Mouse (Mus musculus) T-helper 1 cell (primary cell): ENCODE measurements at regions not wholly inside any gene's neighbourhood (a gene's known extent, or its start where the extent isn't known, plus 50 kb on each side); places are given as distances from the start of the nearest gene placed in this dataset.

Experiments
- in situ Hi-C: fragments of 300-600 bp; cut with MboI, MseI; formaldehyde crosslinking; loops from one replicate; pipeline ENCODE4 v1.15.1; 2025; ENCODE audit warnings: high pct_unique_total_duplicates

DNA sequence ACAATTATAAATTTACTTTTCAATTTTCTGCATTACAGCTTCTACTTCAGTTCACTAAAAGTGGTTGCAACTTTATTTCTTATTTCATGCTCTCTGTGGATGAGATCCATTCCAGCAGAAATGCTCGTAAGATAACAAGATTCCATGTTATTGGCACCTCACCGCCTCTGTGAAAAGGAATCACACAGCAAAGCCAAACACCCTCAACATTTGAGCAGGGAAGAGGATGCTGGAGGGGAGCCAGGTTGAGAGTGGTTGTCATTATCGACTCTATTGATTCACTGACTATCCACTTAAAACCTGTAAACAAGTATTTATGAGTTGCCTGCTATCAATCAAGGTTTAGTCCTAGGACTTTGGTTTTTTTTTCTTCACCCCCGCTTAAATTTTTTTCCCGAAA is 261.1 kb upstream of the Ccdc54 start:
- in situ Hi-C loops, result no loop called here

DNA sequence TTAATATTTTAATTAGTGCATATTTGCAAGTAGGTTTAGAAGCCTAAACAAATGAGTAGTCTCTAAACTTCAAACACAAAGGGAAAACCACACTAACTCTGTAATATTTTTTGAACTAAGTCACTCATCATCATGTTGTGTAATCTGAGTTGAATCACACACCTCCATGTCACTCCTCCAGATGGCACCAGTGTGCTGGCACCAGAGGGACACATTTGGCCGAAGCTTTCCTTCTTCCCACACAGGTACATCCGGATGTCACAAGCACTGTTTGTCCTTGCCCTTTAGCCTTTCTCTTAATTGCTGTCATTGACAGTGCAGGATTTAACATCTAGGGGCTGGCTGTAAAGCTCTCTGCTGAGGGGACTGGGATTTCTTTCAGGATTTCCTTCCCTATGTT is 256.7 kb upstream of the Ccdc54 start:
- in situ Hi-C loops, result loop anchor here (5.0 to 25.0 kb wide), 2 partner anchors 440 to 1395 kb away; no protein-coding TSS in a partner anchor

DNA sequence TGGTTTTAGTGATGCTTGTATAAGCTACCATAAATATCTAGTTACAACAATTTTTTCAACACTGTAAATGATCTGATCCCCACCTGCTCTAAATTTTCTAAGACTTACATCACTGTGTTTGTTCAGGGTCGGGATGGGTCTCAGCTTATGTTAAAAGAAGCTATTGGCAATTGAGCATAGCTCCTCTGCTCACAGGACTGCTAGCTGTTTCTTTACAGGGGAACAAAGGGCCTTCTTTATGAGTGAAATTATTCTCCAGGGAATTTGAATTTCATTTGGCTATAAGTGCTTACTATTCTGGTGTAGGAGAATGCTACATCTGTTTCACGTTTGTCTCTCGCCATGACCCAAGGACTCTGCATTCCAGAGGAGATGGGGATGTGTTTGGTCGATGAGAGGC is 255.6 kb upstream of the Ccdc54 start:
- in situ Hi-C loops, result loop anchor here (5.0 to 25.0 kb wide), 2 partner anchors 441 to 1396 kb away; no protein-coding TSS in a partner anchor

DNA sequence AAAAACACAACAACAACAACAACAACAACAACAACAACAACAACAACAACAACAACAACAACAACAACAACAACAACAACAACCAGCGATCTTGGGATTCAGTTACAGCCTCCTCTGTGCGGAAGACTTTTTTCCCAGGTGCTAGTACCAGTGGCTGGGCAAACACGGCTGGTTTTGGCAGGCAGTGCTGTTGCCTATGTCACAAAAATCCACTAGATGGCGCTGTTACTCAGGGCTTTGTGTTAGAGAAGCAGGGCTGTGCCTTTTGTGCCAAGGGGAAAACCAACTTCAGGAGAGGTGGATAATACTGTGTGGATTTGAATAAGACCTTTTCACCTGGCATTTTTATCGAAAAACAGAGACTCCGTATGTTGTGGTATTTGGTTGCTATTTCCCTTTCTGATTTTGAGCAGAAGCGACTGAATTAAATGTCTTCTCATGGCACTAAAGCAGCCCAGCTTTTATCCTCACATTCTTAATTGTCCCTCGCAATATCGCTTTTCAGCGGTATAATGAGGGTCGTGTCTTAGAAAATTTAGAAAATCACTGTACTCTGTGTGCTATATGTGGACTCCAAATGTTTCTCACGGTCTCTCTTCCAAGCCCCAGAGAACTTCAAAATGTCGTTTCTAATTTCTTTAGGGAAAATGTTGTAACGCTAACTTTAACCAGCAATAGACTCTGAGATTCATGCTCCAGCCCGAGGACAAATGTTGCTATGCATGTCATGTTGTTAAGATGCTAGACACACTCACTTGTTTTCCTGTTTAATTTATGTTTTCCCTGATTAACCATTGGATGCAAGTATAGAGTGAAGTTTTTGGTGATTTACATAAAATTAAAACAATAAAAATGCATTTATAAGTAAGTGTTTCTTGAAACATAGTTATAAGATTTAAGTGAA is 251.0 kb upstream of the Ccdc54 start:
- in situ Hi-C loops, result loop anchor here (25.0 kb wide), 1 partner anchor 445 kb away; no protein-coding TSS in a partner anchor

GRCm38 (mm10) chr16:50841205-50841604 is 250.3 kb upstream of the Ccdc54 start:
- in situ Hi-C loops, result loop anchor here (25.0 kb wide), 1 partner anchor 446 kb away; no protein-coding TSS in a partner anchor

- in situ Hi-C loops, result loop anchor here (25.0 kb wide), 1 partner anchor 448 kb away; no protein-coding TSS in a partner anchor
Observed at GRCm38 (mm10) chr16:50839665-50840064, 248.7 kb upstream of the Ccdc54 start.

DNA sequence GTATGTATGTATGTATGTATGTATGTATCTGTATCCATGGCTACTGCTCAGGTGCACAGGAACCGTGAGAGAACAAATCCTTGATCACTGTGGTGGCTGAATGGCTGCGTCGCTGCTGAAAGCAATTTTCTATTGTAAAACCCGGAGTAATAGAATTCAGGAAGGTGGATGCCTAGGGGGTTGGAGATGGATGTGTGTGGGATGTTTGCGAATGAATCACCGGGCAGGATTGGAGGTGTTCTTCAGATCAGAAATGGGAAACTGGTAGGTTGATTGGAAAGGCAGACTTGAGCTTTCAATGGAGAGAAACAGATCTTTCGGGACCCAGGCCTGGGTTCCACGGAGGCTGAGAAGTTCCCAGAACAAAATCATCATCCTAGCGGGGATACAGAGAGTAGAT is 246.5 kb upstream of the Ccdc54 start:
- in situ Hi-C loops, result loop anchor here (25.0 kb wide), 1 partner anchor 450 kb away; no protein-coding TSS in a partner anchor

- in situ Hi-C loops, result loop anchor here (25.0 kb wide), 1 partner anchor 451 kb away; no protein-coding TSS in a partner anchor
Observed at GRCm38 (mm10) chr16:50836457-50836856, 245.5 kb upstream of the Ccdc54 start.

- in situ Hi-C loops, result loop anchor here (25.0 kb wide), 1 partner anchor 454 kb away; no protein-coding TSS in a partner anchor
Observed at GRCm38 (mm10) chr16:50833357-50833756, 242.4 kb upstream of the Ccdc54 start.

GRCm38 (mm10) chr16:50822352-50822751 is 231.4 kb upstream of the Ccdc54 start:
- in situ Hi-C loops, result loop anchor here (10.0 kb wide), 1 partner anchor 1562 kb away; no protein-coding TSS in a partner anchor

- in situ Hi-C loops, result no loop called here
Observed at GRCm38 (mm10) chr16:50814626-50815025, 223.7 kb upstream of the Ccdc54 start.

DNA sequence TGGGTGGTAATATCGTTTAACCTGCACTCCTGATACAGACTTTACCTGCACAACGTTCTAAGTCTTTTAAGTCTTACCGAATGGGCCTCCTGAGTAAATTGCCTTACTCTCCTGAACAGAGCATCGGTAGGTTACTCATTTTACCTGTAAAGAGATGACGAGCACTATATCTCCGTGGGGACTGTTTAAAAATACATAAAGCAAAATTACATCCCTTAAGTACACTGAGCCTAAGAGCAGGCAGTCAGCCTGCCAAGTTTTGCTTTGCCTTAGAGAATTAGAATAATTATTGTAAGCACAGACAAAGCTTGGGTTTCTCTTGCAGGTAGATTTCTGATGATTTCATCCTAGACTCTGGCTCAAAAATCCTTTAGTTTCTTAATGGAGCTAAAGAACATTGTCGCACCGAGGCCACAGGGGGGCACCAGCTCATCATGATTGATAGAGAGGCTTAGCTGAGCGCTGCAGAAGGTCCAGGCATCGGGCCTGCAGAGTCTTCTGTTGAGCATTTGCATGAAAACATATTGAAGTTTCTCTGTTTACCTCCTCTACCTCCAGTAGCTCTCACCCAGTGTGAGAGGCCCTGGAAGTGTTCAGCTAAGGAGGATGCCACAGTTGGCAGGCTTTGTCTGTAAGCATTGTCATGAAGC is 208.3 kb upstream of the Ccdc54 start:
- in situ Hi-C loops, result no loop called here

DNA sequence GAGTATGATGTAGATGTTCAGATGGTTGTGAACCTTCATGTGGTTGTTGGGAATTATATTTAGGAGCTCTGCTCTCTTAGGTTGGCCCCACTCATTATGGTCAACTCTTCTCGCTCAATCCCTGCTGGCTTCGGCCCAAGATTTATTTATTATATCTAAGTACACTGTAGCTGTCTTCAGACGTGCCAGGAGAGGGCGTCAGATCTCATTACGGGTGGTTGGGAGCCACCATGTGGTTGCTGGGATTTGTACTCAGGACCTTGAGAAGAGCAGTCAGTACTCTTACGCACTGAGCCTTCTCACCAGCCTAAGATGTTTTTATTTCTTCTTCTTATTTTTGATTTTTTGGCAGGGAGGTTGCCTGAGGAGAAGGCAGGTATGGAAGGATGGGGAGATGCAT is 207.1 kb upstream of the Ccdc54 start:
- in situ Hi-C loops, result no loop called here

DNA sequence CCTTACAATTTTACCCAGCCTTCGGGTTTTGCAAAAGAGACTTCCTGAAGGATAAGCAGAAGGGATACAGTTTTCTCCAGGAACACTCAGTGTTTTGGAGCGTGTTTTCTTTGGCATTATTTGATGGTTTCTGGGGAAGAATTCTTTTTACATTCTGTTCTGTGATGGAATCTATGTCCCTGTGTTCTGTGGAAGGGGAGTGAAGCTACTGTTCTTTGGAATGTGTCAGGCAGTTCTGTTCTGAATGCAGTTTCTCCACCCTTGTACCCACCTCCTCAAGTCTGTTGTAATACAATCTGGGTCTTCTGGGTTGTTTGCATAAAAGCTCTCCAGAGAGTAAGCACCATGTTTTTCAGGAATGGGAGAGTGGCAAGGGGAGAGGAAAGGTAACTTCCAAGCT is 202.0 kb upstream of the Ccdc54 start:
- in situ Hi-C loops, result no loop called here

DNA sequence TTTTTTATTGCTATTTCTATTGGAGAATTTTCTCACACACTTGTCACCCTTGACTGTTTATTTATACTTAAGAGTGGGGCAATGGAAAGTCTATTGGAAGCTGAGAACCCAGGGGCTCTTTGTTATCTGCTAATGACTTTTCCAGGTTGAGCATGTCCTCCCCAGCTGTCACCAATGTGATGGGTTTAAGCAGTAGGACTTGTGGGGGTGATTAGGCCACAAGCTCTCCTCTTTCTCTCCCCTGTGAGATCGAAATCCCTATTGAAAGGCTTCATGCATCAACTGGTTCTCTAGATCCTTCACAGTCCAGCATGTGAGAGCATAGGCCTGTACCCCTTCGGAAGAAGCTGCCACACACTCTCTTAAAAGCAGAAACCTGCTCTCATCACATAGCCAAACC is 201.6 kb upstream of the Ccdc54 start:
- in situ Hi-C loops, result no loop called here

GRCm38 (mm10) chr16:50788702-50789101 is 197.7 kb upstream of the Ccdc54 start:
- in situ Hi-C loops, result no loop called here

DNA sequence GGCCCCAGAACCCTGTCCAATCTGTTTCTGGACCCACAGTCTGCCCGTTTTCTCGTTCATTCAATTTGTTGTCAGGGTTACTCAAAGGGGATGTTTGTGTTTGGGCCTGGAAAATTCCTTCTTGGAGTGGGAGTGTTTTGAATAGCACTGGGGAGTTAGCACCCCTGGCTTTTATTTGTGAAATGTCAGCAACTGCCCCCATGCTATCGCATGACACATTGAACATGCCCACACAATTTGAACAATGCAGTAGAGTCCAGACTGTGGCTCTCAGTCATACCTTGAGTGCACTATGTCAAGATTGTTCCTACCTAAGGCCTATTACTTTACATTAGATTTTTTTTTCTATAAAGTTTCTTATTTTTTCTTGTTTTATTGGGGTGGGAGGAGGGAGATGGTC is 195.2 kb upstream of the Ccdc54 start:
- in situ Hi-C loops, result no loop called here

- in situ Hi-C loops, result no loop called here
Observed at GRCm38 (mm10) chr16:50785384-50785783, 194.4 kb upstream of the Ccdc54 start.

DNA sequence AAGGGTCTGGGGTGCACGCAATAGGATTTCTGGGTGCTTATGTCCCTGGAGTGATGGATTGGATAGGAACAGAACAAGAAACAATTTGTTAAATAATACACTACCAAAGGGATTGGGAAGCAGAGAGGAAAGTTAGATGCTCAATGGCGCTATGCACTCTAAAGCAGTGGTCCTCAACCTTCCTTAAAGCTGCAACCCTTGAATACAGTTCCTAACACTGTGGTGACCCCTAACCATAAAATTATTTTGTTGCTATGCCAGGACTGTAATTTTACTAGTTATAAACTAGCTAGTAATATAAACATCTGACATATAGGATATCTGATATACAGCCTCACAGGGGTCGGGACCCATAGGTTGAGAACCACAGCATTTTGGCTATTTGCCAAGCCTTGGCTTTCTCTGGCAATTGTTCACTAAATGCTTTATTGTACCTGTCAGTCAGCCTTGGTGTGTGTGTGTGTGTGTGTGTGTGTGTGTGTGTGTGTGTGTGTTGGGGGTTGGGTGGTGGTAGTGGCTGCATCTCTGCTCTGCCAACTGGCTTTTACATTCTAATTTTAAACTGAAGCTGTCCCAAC is 193.8 kb upstream of the Ccdc54 start:
- in situ Hi-C loops, result no loop called here

DNA sequence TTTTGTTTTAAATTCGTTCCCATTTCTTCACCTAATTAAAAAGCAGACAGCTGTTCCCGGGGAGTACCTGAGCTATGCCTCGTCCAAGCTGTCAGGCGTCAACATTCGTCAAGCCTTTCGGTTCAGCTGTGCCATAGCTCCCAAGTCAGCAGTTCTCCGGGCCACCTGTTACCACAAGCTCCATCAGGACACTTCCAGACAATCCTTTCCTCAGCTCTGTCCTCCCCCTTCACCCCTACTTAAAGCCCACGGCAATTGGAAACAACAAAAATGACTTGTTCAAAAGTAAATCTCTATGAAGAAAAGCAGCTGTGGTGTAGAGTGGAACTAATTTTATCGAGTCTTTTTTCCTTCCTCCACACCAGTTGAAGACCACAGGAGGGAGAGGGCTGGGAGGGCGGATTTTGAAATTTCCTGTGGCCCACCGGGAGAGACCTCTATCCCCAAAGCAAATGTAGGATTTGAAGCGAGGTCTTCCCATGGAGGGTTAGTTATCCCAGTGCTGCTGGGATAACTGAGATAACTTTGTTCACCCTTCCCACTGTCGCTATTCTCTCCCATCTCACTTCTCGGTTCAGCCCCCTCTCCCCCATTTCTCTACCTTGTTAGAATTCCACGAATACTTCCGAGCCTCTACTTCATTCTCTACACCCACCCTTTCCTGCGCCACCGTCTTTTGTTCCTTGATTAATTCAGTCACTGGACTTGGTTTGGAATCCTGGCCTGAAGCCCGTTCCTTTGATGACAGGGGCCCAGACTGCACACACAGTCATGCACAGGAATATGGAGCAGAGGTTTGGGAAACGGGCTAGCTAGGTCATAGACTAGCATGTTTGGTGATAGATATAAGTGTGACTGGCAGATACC is 193.1 kb upstream of the Ccdc54 start:
- in situ Hi-C loops, result no loop called here

DNA sequence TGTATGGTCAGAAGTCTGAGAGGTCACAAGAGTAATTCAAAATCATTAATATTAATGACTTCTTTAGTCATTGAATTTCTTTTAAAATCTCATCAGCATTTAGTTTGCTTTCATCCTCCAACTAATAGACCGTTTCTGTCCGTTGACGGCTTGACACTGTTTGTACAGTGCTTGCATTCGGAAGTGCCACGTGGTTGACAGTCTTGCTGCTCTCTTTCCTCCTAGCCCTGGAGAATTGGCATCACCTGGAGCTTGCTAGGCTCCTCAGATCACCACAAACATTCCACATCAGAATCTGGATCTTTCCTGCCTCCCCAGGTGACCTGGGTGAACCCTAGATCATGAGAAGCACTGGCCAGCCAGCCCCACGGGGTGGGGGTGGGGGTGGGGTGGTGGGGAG is 192.3 kb upstream of the Ccdc54 start:
- in situ Hi-C loops, result no loop called here
